Mouse (Mus musculus): ENCODE data around the gene Noct.

DNA sequence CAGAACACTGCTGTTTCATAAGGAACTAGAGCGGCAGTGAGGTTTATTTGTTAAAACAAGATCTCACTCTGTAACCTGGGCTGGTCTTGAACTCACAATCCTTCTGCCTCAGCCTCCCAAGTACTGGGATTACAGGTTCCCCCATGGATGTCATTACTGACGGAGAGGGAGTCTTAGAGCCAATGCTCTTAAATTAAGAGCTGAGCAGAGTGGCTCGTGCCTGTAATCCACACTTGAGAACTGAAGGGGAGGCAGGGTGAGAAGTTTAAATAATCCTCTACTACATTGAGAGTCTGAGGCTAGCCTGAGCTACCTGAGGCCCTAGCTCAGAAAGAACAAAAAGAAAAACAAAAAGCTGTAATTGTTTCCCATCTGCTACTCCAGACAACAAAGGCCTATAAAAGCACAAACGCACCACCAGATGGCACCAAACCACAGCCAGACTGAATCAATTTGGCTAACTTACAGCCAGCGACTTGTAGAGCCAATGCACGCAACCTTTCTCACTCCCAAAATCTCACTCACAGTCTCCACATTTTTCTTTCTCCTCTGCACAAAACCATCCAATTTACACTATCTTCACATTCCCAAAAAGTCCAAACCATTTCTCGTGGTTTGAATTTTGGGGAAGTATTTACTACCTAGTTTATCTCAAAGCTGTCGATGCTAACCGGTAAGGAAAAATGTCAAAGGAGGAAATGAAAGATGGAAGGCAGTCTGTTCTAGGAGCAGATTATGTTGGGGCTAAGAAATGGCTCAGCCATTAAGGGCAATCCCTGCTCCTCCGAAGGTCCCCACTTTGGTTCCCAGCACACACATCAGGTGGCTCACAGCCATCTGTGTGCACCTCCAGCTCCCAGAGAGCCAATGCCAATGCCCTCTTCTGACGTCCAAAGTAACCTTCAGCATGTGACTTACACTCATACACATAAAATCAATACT lies 64.9 kb downstream of the Noct start:
- TF ChIP-seq E2F4 (IDR thresholded peaks at IDR 0.05; ENCODE audit: borderline replicate concordance, low read depth, low read length) (no peak), CHD1 (IDR thresholded peaks at IDR 0.05; ENCODE audit: low read depth, low read length) (no peak), CTCF (IDR thresholded peaks at IDR 0.05 in 2 of 3, conservative IDR thresholded peaks at IDR 0.05 in 1 of 3; ENCODE audit: control insufficient read depth in 1 of 3, insufficient read depth in 1 of 3, low read depth in 2 of 3, low read length in 3 of 3, poor library complexity in 1 of 3, severe bottlenecking in 1 of 3) (peak; percentile 53 to 81 (median 71)), USF2 (IDR thresholded peaks at IDR 0.05; ENCODE audit: borderline replicate concordance in 1 of 2, insufficient read depth in 1 of 2, low read depth in 1 of 2, low read length in 2 of 2) (no peak), ZNF384 (IDR thresholded peaks at IDR 0.05; ENCODE audit: low read depth, low read length) (no peak), CHD2 (IDR thresholded peaks at IDR 0.05; ENCODE audit: low read length) (no peak)
